Mouse (Mus musculus) stomach, postnatal 0 days (tissue): ENCODE measurements around the gene Chek1.

Experiments used
- CTCF ChIP-seq: IDR thresholded peaks from 2 replicates; pipeline ENCODE4 v1.5.1; 2016; ENCODE audit warnings: antibody characterized with exemption, low read depth, mild to moderate bottlenecking, moderate library complexity
- EP300 ChIP-seq: optimal IDR thresholded peaks from 2 replicates; pipeline ENCODE3; 2016; ENCODE audit warnings: antibody characterized with exemption

GRCm38 (mm10) chr9:36694276-36694675 is 32.6 kb downstream of the Chek1 start:
- TF ChIP-seq EP300, result no peak
- no peak for TF ChIP-seq CTCF
